Mouse (Mus musculus) splenic B cell, adult 2 months (primary cell): ENCODE results near the gene Ngly1.
"Not testable (repeated sequence)": the region's sequence is repeated elsewhere in the genome, so short reads cannot be mapped to it uniquely, and the experiment has no call there.

Source experiments
- DNase-seq: peaks from one replicate; pipeline ENCODE4 v3.0.0-alpha.2; 2011; ENCODE audit warnings: low read depth, low spot score
- H3K27me3 ChIP-seq: 2 replicates; pipeline ENCODE4 v1.6.1; 2012; ENCODE audit warnings: mild to moderate bottlenecking, low read length, moderate library complexity, mixed read lengths; ENCODE audit not compliant: control insufficient read depth, poor library complexity, insufficient read depth, severe bottlenecking
- H3K36me3 ChIP-seq: 2 replicates; pipeline ENCODE4 v1.6.1; 2012; ENCODE audit warnings: mild to moderate bottlenecking, low read length, moderate library complexity, mixed read lengths; ENCODE audit not compliant: control insufficient read depth, poor library complexity, insufficient read depth, severe bottlenecking

Gene Ngly1

DNA sequence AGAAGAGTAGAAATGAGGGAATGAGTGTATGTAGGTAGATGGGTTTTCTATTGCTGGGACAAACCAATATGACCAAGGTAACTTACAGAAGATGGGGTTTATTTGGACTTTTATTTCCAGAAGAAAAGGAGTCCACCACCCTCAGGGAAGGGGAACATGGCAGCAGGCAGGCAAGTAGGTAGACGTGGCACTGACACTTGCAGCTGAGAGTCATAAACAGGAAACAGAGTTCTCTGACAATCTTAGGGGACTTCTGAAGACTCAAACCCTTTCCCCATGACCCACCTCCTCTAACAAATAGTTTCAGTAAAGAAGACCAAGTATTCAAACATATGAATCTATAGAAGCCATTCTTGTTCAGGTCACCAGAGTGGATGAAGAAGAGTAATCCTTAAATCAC lies 44.8 kb downstream of the Ngly1 start:
- no peak for DNase-seq
- Histone ChIP-seq H3K36me3 (peaks cover 4% of the 10 kb centered on the region; the same call in 1 of the 2 replicates), H3K27me3 (no peaks in the 10 kb centered on the region)

GRCm38 (mm10) chr14:16296816-16297468 lies 47.9 kb downstream of the Ngly1 start:
- Histone ChIP-seq H3K27me3 (no peaks in the 10 kb centered on the region), H3K36me3 (0 out of 2 replicates have a peak, but pooled peaks cover under 1% of the 10 kb centered on the region)
- no peak for DNase-seq

DNA sequence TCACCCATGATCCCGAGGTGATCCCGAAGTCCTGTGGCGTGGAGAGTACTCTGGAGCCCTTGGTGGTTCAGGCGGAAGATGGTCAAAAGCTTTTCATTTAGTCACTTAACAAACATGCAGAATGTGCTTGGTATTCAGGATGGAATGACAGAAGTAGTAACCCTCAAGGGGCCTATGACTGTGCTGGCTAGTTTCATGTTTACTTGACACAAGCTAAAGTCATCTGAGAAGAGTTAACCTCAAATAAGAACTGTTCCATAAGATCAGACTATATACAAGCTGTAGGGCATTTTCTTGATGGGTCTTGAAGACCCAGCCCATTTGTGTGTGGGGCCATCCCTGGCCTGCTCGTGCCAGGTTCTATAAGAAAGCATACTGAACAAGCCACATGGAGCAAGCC lies 52.7 kb downstream of the Ngly1 start:
- H3K27me3 ChIP-seq, result no peaks in the 10 kb centered on the region
- no peak for DNase-seq
- H3K36me3 ChIP-seq, result no peaks in the 10 kb centered on the region

DNA sequence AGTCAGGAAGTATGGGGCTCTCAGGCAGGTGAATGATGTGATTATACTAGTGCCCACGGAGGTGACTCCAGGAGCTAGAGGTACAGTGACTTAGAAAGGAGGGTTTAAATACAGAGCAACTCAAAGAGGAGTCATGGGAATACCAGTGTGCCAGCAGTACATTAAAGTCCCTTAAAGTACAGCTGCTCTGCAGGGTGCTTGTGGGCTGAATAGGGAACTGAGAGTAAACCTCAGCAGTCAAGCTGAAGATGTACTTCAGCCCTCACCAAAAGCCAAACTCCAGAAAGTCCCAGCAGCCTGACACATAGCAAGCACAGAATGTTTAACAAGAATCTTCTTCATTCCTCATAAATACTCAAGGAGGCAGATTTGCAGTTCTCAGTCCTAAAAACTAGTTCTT lies 53.6 kb downstream of the Ngly1 start:
- Histone ChIP-seq H3K27me3 (no peaks in the 10 kb centered on the region), H3K36me3 (peaks cover 5% of the 10 kb centered on the region; the same call in 1 of the 2 replicates)
- peak; percentile 61 for DNase-seq

GRCm38 (mm10) chr14:16310791-16311190 lies 61.7 kb downstream of the Ngly1 start:
- no peaks in the 10 kb centered on the region for H3K27me3 ChIP-seq
- no peak for DNase-seq
- peaks cover 5% of the 10 kb centered on the region; the same call in 1 of the 2 replicates for H3K36me3 ChIP-seq

DNA sequence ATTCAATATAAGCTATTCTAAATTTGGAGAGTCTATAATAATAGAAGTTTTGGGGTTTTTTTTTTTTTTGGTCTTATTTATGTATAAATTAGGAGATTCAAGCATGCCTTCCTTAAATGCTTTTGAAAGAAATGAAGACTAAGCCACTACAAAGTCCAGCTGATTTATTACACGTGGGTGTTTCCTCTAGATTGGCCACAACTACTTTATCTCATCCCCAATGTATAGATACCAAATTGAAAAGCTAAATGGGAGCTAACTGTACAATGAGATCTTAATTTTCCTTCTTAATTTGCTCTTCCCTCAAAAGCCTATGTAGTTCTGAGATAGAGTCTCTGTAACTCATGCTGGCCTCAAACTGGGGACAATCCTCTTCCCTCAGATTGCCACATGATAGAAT lies 63.5 kb downstream of the Ngly1 start:
- Histone ChIP-seq H3K36me3 (peaks cover 1% of the 10 kb centered on the region; the same call in 1 of the 2 replicates), H3K27me3 (no peaks in the 10 kb centered on the region)
- no peak for DNase-seq

GRCm38 (mm10) chr14:16313073-16313472 lies 64.0 kb downstream of the Ngly1 start:
- not testable (repeated sequence) for H3K27me3 ChIP-seq, H3K36me3 ChIP-seq, DNase-seq

DNA sequence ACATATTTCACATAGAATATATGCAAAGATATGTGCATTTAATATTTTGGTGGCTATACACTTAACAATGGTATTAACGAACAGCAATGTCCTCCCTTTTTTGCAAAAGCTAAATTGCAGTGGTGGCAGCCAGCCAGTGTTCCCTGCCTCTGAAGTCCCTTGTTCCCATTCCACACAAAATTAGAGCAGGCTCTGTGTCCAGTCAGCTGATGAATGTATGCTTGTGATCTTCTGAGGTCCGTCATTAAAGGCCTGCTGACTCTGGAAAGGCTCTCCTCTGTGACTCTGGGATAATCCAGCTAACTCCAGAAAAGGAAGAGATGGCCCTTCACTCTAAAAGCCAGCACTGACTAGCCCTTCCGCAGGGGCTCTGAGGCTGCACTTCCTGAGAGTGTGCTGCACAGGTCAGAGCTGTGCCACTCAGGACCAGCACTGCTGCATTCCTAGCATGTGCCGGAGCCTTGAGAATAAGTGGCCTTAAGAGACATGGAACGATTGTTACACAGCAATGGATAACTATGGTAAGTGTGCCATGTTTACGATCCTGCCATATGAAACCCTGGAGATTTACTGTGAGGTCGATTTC lies 64.9 kb downstream of the Ngly1 start:
- DNase-seq, result no peak
- Histone ChIP-seq H3K36me3 (no peaks in the 10 kb centered on the region), H3K27me3 (no peaks in the 10 kb centered on the region)

- Histone ChIP-seq H3K36me3 (no peaks in the 10 kb centered on the region), H3K27me3 (no peaks in the 10 kb centered on the region)
- DNase-seq, result no peak
Observed at GRCm38 (mm10) chr14:16314842-16315241, 65.8 kb downstream of the Ngly1 start.

DNA sequence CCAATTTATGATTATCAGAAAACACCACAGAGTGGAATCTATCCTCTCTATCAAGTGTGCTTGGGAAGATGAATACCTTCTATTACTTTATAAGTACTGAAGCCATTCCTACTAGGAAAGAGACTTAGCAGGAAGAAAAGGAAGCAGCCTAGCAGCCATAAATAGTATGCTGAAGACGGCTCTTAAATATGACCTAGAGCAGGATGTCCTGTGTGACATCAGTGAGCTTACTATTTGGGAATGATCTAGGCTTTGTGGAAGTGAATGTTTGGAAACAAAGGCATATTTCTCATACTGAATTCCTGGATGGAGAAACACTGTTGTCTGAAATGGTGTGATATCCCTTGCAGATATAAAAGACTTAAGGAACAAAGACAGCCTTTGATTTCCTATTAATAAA lies 67.6 kb downstream of the Ngly1 start:
- no peaks in the 10 kb centered on the region for H3K27me3 ChIP-seq
- H3K36me3 ChIP-seq, result no peaks in the 10 kb centered on the region
- no peak for DNase-seq

- Histone ChIP-seq H3K36me3 (no peaks in the 10 kb centered on the region), H3K27me3 (no peaks in the 10 kb centered on the region)
- no peak for DNase-seq
Observed at GRCm38 (mm10) chr14:16319818-16320217, 70.7 kb downstream of the Ngly1 start.

DNA sequence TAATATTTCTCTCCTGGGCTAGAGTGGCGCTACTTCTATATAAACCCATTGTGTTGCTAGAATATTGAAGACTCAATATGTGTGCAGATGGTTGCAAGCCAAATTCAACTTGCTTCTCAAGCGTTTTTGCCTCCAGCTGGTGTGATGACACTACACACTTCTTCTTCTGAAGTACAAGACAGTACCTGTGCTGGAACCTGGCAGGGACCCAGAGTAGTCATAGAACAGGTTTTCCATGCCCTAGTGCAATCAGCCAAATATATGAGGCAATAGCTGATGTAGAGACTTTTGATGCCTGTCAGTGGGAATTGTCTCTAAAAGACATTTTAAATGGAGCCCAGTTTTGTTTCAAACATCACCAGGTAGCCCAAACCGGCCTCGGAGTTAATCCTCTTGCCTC lies 75.3 kb downstream of the Ngly1 start:
- DNase-seq, result no peak
- Histone ChIP-seq H3K36me3 (no peaks in the 10 kb centered on the region), H3K27me3 (no peaks in the 10 kb centered on the region)

GRCm38 (mm10) chr14:16325208-16325607 lies 76.1 kb downstream of the Ngly1 start:
- Histone ChIP-seq H3K36me3 (no peaks in the 10 kb centered on the region), H3K27me3 (no peaks in the 10 kb centered on the region)
- DNase-seq, result no peak

GRCm38 (mm10) chr14:16328531-16328930 lies 79.5 kb downstream of the Ngly1 start:
- DNase-seq, result no peak
- no peaks in the 10 kb centered on the region for H3K27me3 ChIP-seq
- H3K36me3 ChIP-seq, result no peaks in the 10 kb centered on the region

DNA sequence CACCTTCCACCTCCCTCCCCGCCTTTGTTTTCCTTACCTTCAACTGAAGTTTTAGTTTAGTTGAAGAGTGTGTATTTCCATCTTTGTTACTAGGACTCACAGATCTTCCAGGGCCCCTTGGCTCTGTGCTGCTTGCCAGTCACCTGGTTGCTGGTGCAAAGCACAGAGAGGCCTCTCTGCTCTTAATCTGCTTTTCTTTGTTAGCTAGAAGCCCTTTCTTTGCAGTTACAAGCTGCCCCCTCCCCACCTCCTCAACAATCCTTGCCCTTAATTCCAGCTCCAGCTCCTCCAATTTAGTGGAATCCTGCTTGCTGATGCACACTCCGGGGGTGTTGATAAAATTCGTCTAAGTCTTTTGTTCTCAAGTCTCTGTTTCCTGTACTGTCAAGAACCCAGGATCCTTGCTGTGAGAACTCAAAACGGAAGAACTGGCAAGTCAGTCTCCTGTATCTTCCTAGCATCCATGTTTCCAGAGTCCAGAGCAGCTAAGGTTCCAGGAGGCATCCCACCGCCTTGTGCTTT lies 79.9 kb downstream of the Ngly1 start:
- DNase-seq, result no peak
- Histone ChIP-seq H3K36me3 (no peaks in the 10 kb centered on the region), H3K27me3 (no peaks in the 10 kb centered on the region)
